Comparison of ENCODE assay signal across 9 mouse cellular contexts in genomic region chr5:138222111-138222510, GRCm38 (mm10). TPM values are rescaled to one million over a fixed set of nuclear protein-coding genes. Genes with fewer than 3 reads are reported as not detected.
DNase-seq lines count a peak whose midpoint lies in the region; ATAC-seq lines count a peak whose summit lies in the region.
"Had no signal": no experiment of that assay in that cellular context is flagged by ENCODE, and none has a peak within 500 bp of the region (broad histone marks: within the 10 kb centered on the region; RNA-seq: fewer than 3 reads in every experiment).

No protein-coding gene starts in this region.

- no peak for ATAC-seq in hindbrain, embryonic 11.5 days (ENCODE audit: low FRiP score)
- no peak for ATAC-seq in hindbrain, embryonic 12.5 days (ENCODE audit: low FRiP score)
- ATAC-seq in neural tube, embryonic 11.5 days (ENCODE audit: insufficient read depth, low FRiP score, low TSS enrichment), result no peak

- no peaks in the 10 kb centered on the region for H3K9me3 ChIP-seq in hindbrain, embryonic 11.5 days (ENCODE audit: control insufficient read depth, low read length)
- peaks cover 5% of the 10 kb centered on the region; the same call in 1 of the 2 replicates for H3K9me3 ChIP-seq in hindbrain, embryonic 12.5 days (replicated peaks)
- H3K9me3 ChIP-seq in neural tube, embryonic 11.5 days (ENCODE audit: control insufficient read depth, low read length), result no peaks in the 10 kb centered on the region
- H3K9me3 ChIP-seq: embryonic facial prominence, embryonic 15.5 days had no signal

- H3K36me3 ChIP-seq in hindbrain, embryonic 11.5 days (ENCODE audit: control insufficient read depth, insufficient read depth, low read length), result no peaks in the 10 kb centered on the region
- H3K36me3 ChIP-seq in hindbrain, embryonic 12.5 days, result no peaks in the 10 kb centered on the region
- no peaks in the 10 kb centered on the region for H3K36me3 ChIP-seq in neural tube, embryonic 11.5 days (ENCODE audit: control insufficient read depth, insufficient read depth, low read length)
- H3K36me3 ChIP-seq: embryonic facial prominence, embryonic 15.5 days had no signal

- WGBS in hindbrain, embryonic 11.5 days, result 24% methylated on average over 4 of the region's 4 CpGs
- 25% methylated on average over 4 of the region's 4 CpGs for WGBS in hindbrain, embryonic 12.5 days
- 24% methylated on average over 4 of the region's 4 CpGs for WGBS in neural tube, embryonic 11.5 days

- intact Hi-C loops in left cerebral cortex, postnatal 14 days (cut with DNase I), result no loop called here

- no peak overlapping the region for H3K27ac ChIP-seq in hindbrain, embryonic 11.5 days (ENCODE audit: low read depth, low read length)
- no peak overlapping the region for H3K27ac ChIP-seq in hindbrain, embryonic 12.5 days
- H3K27ac ChIP-seq in neural tube, embryonic 11.5 days (ENCODE audit: low read depth, low read length), result no peak overlapping the region
- H3K27ac ChIP-seq: embryonic facial prominence, embryonic 15.5 days had no signal

- H3K4me2 ChIP-seq in hindbrain, embryonic 11.5 days (replicated peaks; ENCODE audit: low read depth, low read length), result no peak overlapping the region
- no peak overlapping the region for H3K4me2 ChIP-seq in hindbrain, embryonic 12.5 days (replicated peaks)
- no peak overlapping the region for H3K4me2 ChIP-seq in neural tube, embryonic 11.5 days (ENCODE audit: low read depth)
- H3K4me2 ChIP-seq: embryonic facial prominence, embryonic 15.5 days had no signal

- H3K4me3 ChIP-seq in hindbrain, embryonic 11.5 days (ENCODE audit: low read depth, low read length), result no peak overlapping the region
- H3K4me3 ChIP-seq in hindbrain, embryonic 12.5 days, result no peak overlapping the region
- no peak overlapping the region for H3K4me3 ChIP-seq in neural tube, embryonic 11.5 days (ENCODE audit: low read depth, low read length)
- H3K4me3 ChIP-seq: embryonic facial prominence, embryonic 15.5 days had no signal

- no peaks in the 10 kb centered on the region for H3K27me3 ChIP-seq in hindbrain, embryonic 11.5 days (ENCODE audit: control insufficient read depth, insufficient read depth, low read length)
- H3K27me3 ChIP-seq in hindbrain, embryonic 12.5 days, result no peaks in the 10 kb centered on the region
- no peaks in the 10 kb centered on the region for H3K27me3 ChIP-seq in neural tube, embryonic 11.5 days (ENCODE audit: control insufficient read depth, insufficient read depth, low read length)
- H3K27me3 ChIP-seq: embryonic facial prominence, embryonic 15.5 days had no signal

- peak; percentile 83 for DNase-seq in hindbrain, embryonic 11.5 days (ENCODE audit: low spot score)
- DNase-seq in c-Kit-positive CD71-negative TER-119-negative erythroid progenitor cells, embryonic 14.5 days (ENCODE audit: low read depth), result peak; percentile 91
- DNase-seq in frontal cortex, postnatal 10 days (ENCODE audit: low spot score in 2 of 2), result peak; percentile 36 to 76
- DNase-seq in kidney, adult 11 months, result peak; percentile 84
- DNase-seq in left cerebral cortex, postnatal 14 days (ENCODE audit: low spot score in 2 of 2), result peak; percentile 80 to 86
- peak; percentile 76 for DNase-seq in neural tube, embryonic 11.5 days (ENCODE audit: low spot score)
- DNase-seq in testis, postnatal 10 days (ENCODE audit: low spot score), result peak; percentile 95

- no peak overlapping the region for H3K9ac ChIP-seq in hindbrain, embryonic 11.5 days (ENCODE audit: low read depth, low read length)
- no peak overlapping the region for H3K9ac ChIP-seq in hindbrain, embryonic 12.5 days
- H3K9ac ChIP-seq in neural tube, embryonic 11.5 days (ENCODE audit: low read length), result no peak overlapping the region
- H3K9ac ChIP-seq: embryonic facial prominence, embryonic 15.5 days had no signal

- no peaks in the 10 kb centered on the region for H3K4me1 ChIP-seq in hindbrain, embryonic 11.5 days (replicated peaks; ENCODE audit: control insufficient read depth, insufficient read depth, low read length)
- no peaks in the 10 kb centered on the region for H3K4me1 ChIP-seq in hindbrain, embryonic 12.5 days
- no peaks in the 10 kb centered on the region for H3K4me1 ChIP-seq in neural tube, embryonic 11.5 days (ENCODE audit: control insufficient read depth, insufficient read depth, low read length)
- H3K4me1 ChIP-seq: embryonic facial prominence, embryonic 15.5 days had no signal

RNA-seq across cellular contexts. Expression of gene Nxpe5, which starts 3.6 kb away (rescaled TPM):
- polyA plus RNA-seq in hindbrain, embryonic 11.5 days (2014; fragmentation: Nextera tagmentation; extraction: Ambion mirVana), result not detected in 2 replicates
- not detected in 2 replicates for polyA plus RNA-seq in hindbrain, embryonic 12.5 days (2016; fragmentation: Nextera tagmentation; extraction: Ambion mirVana)
- under 1 TPM in 1 of 2 experiments, not detected in 1; 0.53 TPM for total RNA-seq in left cerebral cortex, postnatal 14 days (2021)
- polyA plus RNA-seq in neural tube, embryonic 11.5 days (2014; fragmentation: Nextera tagmentation; extraction: Ambion mirVana), result not detected in 2 replicates
- polyA plus RNA-seq: embryonic facial prominence, embryonic 15.5 days had no signal

RNA-seq across cellular contexts. Expression of gene Mblac1, which starts 28.0 kb away (rescaled TPM):
- 8.6 and 12.0 TPM in 2 replicates for polyA plus RNA-seq in hindbrain, embryonic 11.5 days (2014; fragmentation: Nextera tagmentation; extraction: Ambion mirVana)
- polyA plus RNA-seq in hindbrain, embryonic 12.5 days (2016; fragmentation: Nextera tagmentation; extraction: Ambion mirVana), result 10.9 and 12.8 TPM in 2 replicates
- total RNA-seq in left cerebral cortex, postnatal 14 days (2021), result 10 to 100 TPM; 10.1 to 12.8 TPM
- polyA plus RNA-seq in neural tube, embryonic 11.5 days (2014; fragmentation: Nextera tagmentation; extraction: Ambion mirVana), result 10.2 and 10.8 TPM in 2 replicates

RNA-seq across cellular contexts. Expression of gene Lamtor4, which starts 33.2 kb away (rescaled TPM):
- polyA plus RNA-seq in hindbrain, embryonic 11.5 days (2014; fragmentation: Nextera tagmentation; extraction: Ambion mirVana), result 51.0 and 54.4 TPM in 2 replicates
- 54.0 and 60.7 TPM in 2 replicates for polyA plus RNA-seq in hindbrain, embryonic 12.5 days (2016; fragmentation: Nextera tagmentation; extraction: Ambion mirVana)
- total RNA-seq in left cerebral cortex, postnatal 14 days (2021), result 10 to 100 TPM; 64.3 to 69.0 TPM
- 51.9 and 53.5 TPM in 2 replicates for polyA plus RNA-seq in neural tube, embryonic 11.5 days (2014; fragmentation: Nextera tagmentation; extraction: Ambion mirVana)

RNA-seq across cellular contexts. Expression of gene Cnpy4, which starts 34.8 kb away (rescaled TPM):
- polyA plus RNA-seq in hindbrain, embryonic 11.5 days (2014; fragmentation: Nextera tagmentation; extraction: Ambion mirVana), result 52.4 and 56.4 TPM in 2 replicates
- 45.8 and 46.3 TPM in 2 replicates for polyA plus RNA-seq in hindbrain, embryonic 12.5 days (2016; fragmentation: Nextera tagmentation; extraction: Ambion mirVana)
- total RNA-seq in left cerebral cortex, postnatal 14 days (2021), result 10 to 100 TPM; 17.2 to 18.0 TPM
- polyA plus RNA-seq in neural tube, embryonic 11.5 days (2014; fragmentation: Nextera tagmentation; extraction: Ambion mirVana), result 48.4 and 53.8 TPM in 2 replicates

RNA-seq across cellular contexts. Expression of gene Taf6, which starts 34.9 kb away (rescaled TPM):
- 106 and 110 TPM in 2 replicates for polyA plus RNA-seq in hindbrain, embryonic 11.5 days (2014; fragmentation: Nextera tagmentation; extraction: Ambion mirVana)
- 102 and 109 TPM in 2 replicates for polyA plus RNA-seq in hindbrain, embryonic 12.5 days (2016; fragmentation: Nextera tagmentation; extraction: Ambion mirVana)
- 10 to 100 TPM; 33.0 to 35.8 TPM for total RNA-seq in left cerebral cortex, postnatal 14 days (2021)
- polyA plus RNA-seq in neural tube, embryonic 11.5 days (2014; fragmentation: Nextera tagmentation; extraction: Ambion mirVana), result 119 and 122 TPM in 2 replicates
